Mouse (Mus musculus): ENCODE results near the gene Tmem94.

DNA sequence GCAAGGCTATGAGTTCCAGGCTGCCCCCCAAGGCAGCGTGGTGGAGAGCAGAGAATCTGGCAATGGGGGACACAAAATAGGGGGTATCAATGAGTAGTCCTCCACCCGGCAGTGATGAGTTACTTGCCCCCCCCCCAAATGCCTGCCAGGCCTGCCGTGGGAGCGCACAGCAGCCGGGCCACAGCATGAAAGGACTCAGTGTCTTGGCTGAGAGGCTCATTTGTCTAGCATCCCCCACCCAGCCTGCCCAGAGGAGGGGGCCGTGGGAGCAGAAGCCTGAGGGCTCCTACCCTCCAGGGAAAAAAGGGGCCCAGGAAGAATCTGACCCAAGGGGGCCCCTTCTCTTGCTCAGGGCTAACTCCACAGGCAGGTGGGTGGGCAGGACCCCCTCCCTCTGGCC, 42.1 kb downstream of the Tmem94 start:
- no peak for TF ChIP-seq POLR2A (IDR thresholded peaks at IDR 0.05; ENCODE audit: low read depth, low read length)
- no peak for TF ChIP-seq CTCF (IDR thresholded peaks at IDR 0.05; ENCODE audit: extremely low read depth, insufficient read depth, insufficient read length, insufficient replicate concordance)
